ENCODE assay signal across 13 mouse cellular contexts in genomic region chr3:96563267-96563666, GRCm38 (mm10). TPM values are rescaled to one million over a fixed set of nuclear protein-coding genes. Genes with fewer than 3 reads are reported as not detected.
DNase-seq lines count a peak whose midpoint lies in the region; ATAC-seq and TF ChIP-seq lines count a peak whose summit lies in the region.
"Had no signal": no experiment of that assay in that cellular context is flagged by ENCODE, and none has a peak within 500 bp of the region (broad histone marks: within the 10 kb centered on the region; RNA-seq: fewer than 3 reads in every experiment).

No protein-coding gene starts in this region.

- peaks cover 19% of the 10 kb centered on the region for H3K4me1 ChIP-seq in liver, adult 2 months (ENCODE audit: control insufficient read depth, insufficient read depth, low read length)
- peaks cover 23% of the 10 kb centered on the region for H3K4me1 ChIP-seq in liver, embryonic 11.5 days (replicated peaks; ENCODE audit: control insufficient read depth, insufficient read depth, low read length)

- no peaks in the 10 kb centered on the region for H3K27me3 ChIP-seq in liver, adult 2 months (ENCODE audit: control insufficient read depth, insufficient read depth, low read length)
- H3K27me3 ChIP-seq in liver, embryonic 11.5 days (replicated peaks; ENCODE audit: control insufficient read depth, insufficient read depth, low read length) = no peaks in the 10 kb centered on the region

- H3K27ac ChIP-seq in gastrocnemius, adult 2 months = peak overlapping the region; percentile 99
- H3K27ac ChIP-seq in liver, adult 2 months (replicated peaks; ENCODE audit: insufficient read depth, low read depth, low read length) = peak overlapping the region; percentile 33
- no peak overlapping the region for H3K27ac ChIP-seq in liver, embryonic 11.5 days (ENCODE audit: low read depth, low read length)
- H3K27ac ChIP-seq: liver, embryonic 14.5 days had no signal

- no peak overlapping the region for H3K9ac ChIP-seq in liver, adult 2 months (ENCODE audit: low read depth, low read length)
- H3K9ac ChIP-seq in liver, embryonic 11.5 days (ENCODE audit: low read depth, low read length) = no peak overlapping the region
- H3K9ac ChIP-seq: forebrain, postnatal 0 days; liver, embryonic 14.5 days had no signal

- no peak for ATAC-seq in liver, embryonic 11.5 days (replicated peaks; ENCODE audit: low FRiP score)
- ATAC-seq: forebrain, postnatal 0 days had no signal

- intact Hi-C loops in gastrocnemius, adult 2 months (cut with DNase I) = no loop called here

- DNase-seq in gastrocnemius, adult 2 months = no peak
- no peak for DNase-seq in gastrocnemius, postnatal 25 days
- DNase-seq in liver, adult 2 months (ENCODE audit: extremely low read depth, low read depth, low spot score) = no peak
- DNase-seq in liver, embryonic 11.5 days (ENCODE audit: low spot score) = no peak
- DNase-seq in CD4-positive, CD25-positive, alpha-beta regulatory T cell, adult 2 months (ENCODE audit: low read depth, low spot score) = peak; percentile 64
- peak; percentile 76 for DNase-seq in induced T-regulatory cell, adult 2 months (ENCODE audit: low read depth)
- DNase-seq in layer of hippocampus, adult 18-20 months (ENCODE audit: low spot score in 2 of 2) = no peak
- DNase-seq in layer of hippocampus, postnatal 10 days (ENCODE audit: low spot score in 2 of 2) = no peak
- DNase-seq: cerebellum, adult 11 months; forebrain, postnatal 0 days; retina, postnatal 1 day had no signal

- H3K79me2 ChIP-seq in liver, adult 2 months (ENCODE audit: control insufficient read depth, insufficient read depth, low read length) = peaks cover 3% of the 10 kb centered on the region; the same call in 1 of the 2 replicates

- peaks cover 29% of the 10 kb centered on the region for H3K36me3 ChIP-seq in liver, adult 2 months (ENCODE audit: control insufficient read depth, insufficient read depth, low read length)
- peaks cover 20% of the 10 kb centered on the region for H3K36me3 ChIP-seq in liver, embryonic 11.5 days (ENCODE audit: control insufficient read depth, insufficient read depth, low read length)

- H3K9me3 ChIP-seq in liver, embryonic 11.5 days (ENCODE audit: control insufficient read depth, low read length) = no peaks in the 10 kb centered on the region

- TF ChIP-seq CTCF in gastrocnemius, adult 2 months (IDR thresholded peaks at IDR 0.05) = no peak
- no peak for TF ChIP-seq CTCF in liver, adult 2 months (IDR thresholded peaks at IDR 0.05; ENCODE audit: low read depth, low read length)

- no peak overlapping the region for H3K4me2 ChIP-seq in liver, embryonic 11.5 days

- H3K4me3 ChIP-seq in gastrocnemius, adult 2 months = peak overlapping the region; percentile 91
- no peak overlapping the region for H3K4me3 ChIP-seq in liver, adult 2 months (ENCODE audit: insufficient read depth, low read depth, low read length)
- H3K4me3 ChIP-seq in liver, embryonic 11.5 days (ENCODE audit: low read depth, low read length) = no peak overlapping the region

- TF ChIP-seq POLR2A in liver, adult 2 months (IDR thresholded peaks at IDR 0.05; ENCODE audit: extremely low read depth, insufficient read depth, low read length) = no peak

- WGBS in liver, adult 2 months = 84% methylated on average over 8 of the region's 8 CpGs
- WGBS in liver, embryonic 11.5 days = 79% methylated on average over 8 of the region's 8 CpGs

RNA-seq across cellular contexts. Expression of gene Txnip, which starts 5.5 kb away (rescaled TPM):
- total RNA-seq in gastrocnemius, adult 2 months (2021) = 100 to 1,000 TPM; 541 to 557 TPM
- total RNA-seq in gastrocnemius, postnatal 25 days (2021) = 100 to 1,000 TPM; 343 to 504 TPM
- total RNA-seq in liver, adult 2 months (2014; rRNA removed) = 153 and 159 TPM in 2 replicates
- polyA plus RNA-seq in liver, adult 2 months (2012; rRNA removed) = 51.0 and 74.3 TPM in 2 replicates
- polyA plus RNA-seq in liver, embryonic 11.5 days (2014; fragmentation: Nextera tagmentation; extraction: Ambion mirVana) = 41.1 and 44.0 TPM in 2 replicates
- total RNA-seq in layer of hippocampus, adult 18-20 months (2021) = 10 to 100 TPM; 28.1 to 34.8 TPM
- total RNA-seq in layer of hippocampus, postnatal 10 days (2021) = 10 to 100 TPM; 36.5 to 46.1 TPM

RNA-seq across cellular contexts. Expression of gene Gm16253, which starts 13.5 kb away (rescaled TPM):
- total RNA-seq in gastrocnemius, adult 2 months (2021) = 1 to 10 TPM in 1 of 2 experiments, not detected in 1; 1.1 TPM
- 1 to 10 TPM; 1.1 TPM for total RNA-seq in gastrocnemius, postnatal 25 days (2021)
- total RNA-seq in liver, adult 2 months (2014; rRNA removed) = not detected in 2 replicates
- not detected in 2 replicates for polyA plus RNA-seq in liver, adult 2 months (2012; rRNA removed)
- polyA plus RNA-seq in liver, embryonic 11.5 days (2014; fragmentation: Nextera tagmentation; extraction: Ambion mirVana) = 0.49 and 1.0 TPM in 2 replicates
- not detected for total RNA-seq in layer of hippocampus, adult 18-20 months (2021)
- not detected for total RNA-seq in layer of hippocampus, postnatal 10 days (2021)
- total RNA-seq: forebrain, postnatal 0 days; hematopoietic stem cell, adult 5-6 weeks had no signal
- polyA plus RNA-seq: forebrain, postnatal 0 days; liver, embryonic 14.5 days had no signal

RNA-seq across cellular contexts. Expression of gene Polr3gl, which starts 30.7 kb away (rescaled TPM):
- 10 to 100 TPM; 44.5 to 48.3 TPM for total RNA-seq in gastrocnemius, adult 2 months (2021)
- total RNA-seq in gastrocnemius, postnatal 25 days (2021) = 10 to 100 TPM; 34.0 to 38.1 TPM
- 5.7 and 8.2 TPM in 2 replicates for total RNA-seq in liver, adult 2 months (2014; rRNA removed)
- 7.0 and 7.7 TPM in 2 replicates for polyA plus RNA-seq in liver, adult 2 months (2012; rRNA removed)
- 18.6 and 21.5 TPM in 2 replicates for polyA plus RNA-seq in liver, embryonic 11.5 days (2014; fragmentation: Nextera tagmentation; extraction: Ambion mirVana)
- total RNA-seq in layer of hippocampus, adult 18-20 months (2021) = 10 to 100 TPM; 28.7 to 31.6 TPM
- total RNA-seq in layer of hippocampus, postnatal 10 days (2021) = 10 to 100 TPM; 27.5 to 28.6 TPM

RNA-seq across cellular contexts. Expression of gene Ankrd34a, which starts 33.2 kb away (rescaled TPM):
- under 1 TPM; 0.41 to 0.92 TPM for total RNA-seq in gastrocnemius, adult 2 months (2021)
- total RNA-seq in gastrocnemius, postnatal 25 days (2021) = 1 to 10 TPM in 1 of 2 experiments, under 1 TPM in 1; 0.95 to 1.1 TPM
- 0.07 TPM in 1 of 2 replicates, not detected in the other for total RNA-seq in liver, adult 2 months (2014; rRNA removed)
- polyA plus RNA-seq in liver, adult 2 months (2012; rRNA removed) = 0.05 and 0.07 TPM in 2 replicates
- 0.71 and 1.1 TPM in 2 replicates for polyA plus RNA-seq in liver, embryonic 11.5 days (2014; fragmentation: Nextera tagmentation; extraction: Ambion mirVana)
- total RNA-seq in layer of hippocampus, adult 18-20 months (2021) = 10 to 100 TPM; 55.7 to 56.8 TPM
- 10 to 100 TPM; 41.3 to 45.5 TPM for total RNA-seq in layer of hippocampus, postnatal 10 days (2021)
- total RNA-seq: hematopoietic stem cell, adult 5-6 weeks had no signal

RNA-seq across cellular contexts. Expression of gene Lix1l, which starts 37.7 kb away (rescaled TPM):
- total RNA-seq in gastrocnemius, adult 2 months (2021) = 1 to 10 TPM; 4.9 to 8.4 TPM
- total RNA-seq in gastrocnemius, postnatal 25 days (2021) = 1 to 10 TPM; 6.7 to 7.0 TPM
- total RNA-seq in liver, adult 2 months (2014; rRNA removed) = 3.0 and 3.1 TPM in 2 replicates
- 2.5 and 3.3 TPM in 2 replicates for polyA plus RNA-seq in liver, adult 2 months (2012; rRNA removed)
- polyA plus RNA-seq in liver, embryonic 11.5 days (2014; fragmentation: Nextera tagmentation; extraction: Ambion mirVana) = 2.6 and 3.1 TPM in 2 replicates
- 10 to 100 TPM; 30.9 to 33.0 TPM for total RNA-seq in layer of hippocampus, adult 18-20 months (2021)
- 10 to 100 TPM; 40.8 to 44.5 TPM for total RNA-seq in layer of hippocampus, postnatal 10 days (2021)

Comparison
In these comparisons a context has a peak if more than half of its experiments do, and no peak if none do; other contexts are left out.
1. DNase-seq: peak in CD4-positive, CD25-positive, alpha-beta regulatory T cell, adult 2 months (single experiment) and induced T-regulatory cell, adult 2 months (single experiment); none in gastrocnemius, adult 2 months (single experiment), gastrocnemius, postnatal 25 days (single experiment), liver, adult 2 months (single experiment), liver, embryonic 11.5 days (single experiment), layer of hippocampus, adult 18-20 months (0 of 2) and layer of hippocampus, postnatal 10 days (0 of 2).